Mouse (Mus musculus) cerebellum, adult 11-12 months (tissue): ENCODE measurements around the gene Katnal1.

ENCODE experiments used
- DNase-seq: peaks from one replicate; pipeline ENCODE4 v3.0.0; 2022

Katnal1 gene

GRCm38 (mm10) chr5:148869583-148869982 is 59.5 kb downstream of the Katnal1 start:
- DNase-seq: no peak

GRCm38 (mm10) chr5:148867766-148868165 is 61.4 kb downstream of the Katnal1 start:
- no peak for DNase-seq

GRCm38 (mm10) chr5:148867171-148867570 is 61.9 kb downstream of the Katnal1 start:
- DNase-seq: no peak

GRCm38 (mm10) chr5:148866571-148866970 is 62.5 kb downstream of the Katnal1 start:
- no peak for DNase-seq

- DNase-seq: no peak
These were observed 65.7 kb downstream of the Katnal1 start for GRCm38 (mm10) chr5:148863409-148863808.

GRCm38 (mm10) chr5:148862853-148863252 is 66.3 kb downstream of the Katnal1 start:
- DNase-seq: no peak

GRCm38 (mm10) chr5:148862136-148862535 is 67.0 kb downstream of the Katnal1 start:
- no peak for DNase-seq

- no peak for DNase-seq
These were observed 71.6 kb downstream of the Katnal1 start for GRCm38 (mm10) chr5:148857522-148857921.

GRCm38 (mm10) chr5:148855047-148855446 is 74.1 kb downstream of the Katnal1 start:
- DNase-seq: no peak

GRCm38 (mm10) chr5:148854166-148854565 is 75.0 kb downstream of the Katnal1 start:
- DNase-seq: no peak

- DNase-seq: no peak
These were observed 79.6 kb downstream of the Katnal1 start for GRCm38 (mm10) chr5:148849516-148849915.

- no peak for DNase-seq
These were observed 82.1 kb downstream of the Katnal1 start for GRCm38 (mm10) chr5:148847032-148847431.

- no peak for DNase-seq
These were observed 92.1 kb downstream of the Katnal1 start for GRCm38 (mm10) chr5:148837069-148837468.

- DNase-seq: peak; percentile 23
These were observed 97.4 kb downstream of the Katnal1 start for GRCm38 (mm10) chr5:148831596-148832257.

GRCm38 (mm10) chr5:148831141-148831547 is 98.0 kb downstream of the Katnal1 start:
- no peak for DNase-seq

- no peak for DNase-seq
These were observed 103.4 kb downstream of the Katnal1 start for GRCm38 (mm10) chr5:148825732-148826131.

- DNase-seq: no peak
These were observed 106.3 kb downstream of the Katnal1 start for GRCm38 (mm10) chr5:148822772-148823171.
